Mouse (Mus musculus) kidney, embryonic 14.5 days (tissue): ENCODE measurements around the gene Slc11a2. TPM values are rescaled to one million over a fixed set of nuclear protein-coding genes. Genes with fewer than 3 reads are reported as not detected.
A peak's percentile ranks its signal among the peaks of the same experiment; 100 is the strongest.

Experiments
- ATAC-seq: fragments of 200-750 bp; cut with Nextera tagmentation; 2 replicates; pipeline ENCODE4 v1.8.0; 2017; ENCODE audit warnings: moderate number of reproducible peaks, mild to moderate bottlenecking, moderate TSS enrichment, moderate library complexity; ENCODE audit not compliant: low FRiP score, low TSS enrichment
- H3K27ac ChIP-seq: fragments of 300-500 bp; sonication (generic); 2 replicates; pipeline ENCODE4 v1.5.1; 2014; ENCODE audit warnings: low read depth, mild to moderate bottlenecking, low read length, moderate library complexity, mixed read lengths
- H3K27me3 ChIP-seq: fragments of 300-500 bp; sonication (generic); 2 replicates; pipeline ENCODE4 v1.6.1; 2014; ENCODE audit warnings: mild to moderate bottlenecking, low read length; ENCODE audit not compliant: control insufficient read depth, insufficient read depth
- H3K36me3 ChIP-seq: fragments of 300-500 bp; sonication (generic); 2 replicates; pipeline ENCODE4 v1.6.1; 2014; ENCODE audit warnings: low read length, mixed read lengths; ENCODE audit not compliant: control insufficient read depth, insufficient read depth
- H3K4me1 ChIP-seq: fragments of 300-500 bp; sonication (generic); 2 replicates; pipeline ENCODE4 v1.6.1; 2014; ENCODE audit warnings: low read length, mixed read lengths; ENCODE audit not compliant: control insufficient read depth, insufficient read depth
- H3K4me2 ChIP-seq: fragments of 300-500 bp; sonication (generic); replicated peaks from 2 replicates; pipeline ENCODE4 v1.6.1; 2014; ENCODE audit warnings: low read depth, mild to moderate bottlenecking, low read length
- H3K4me3 ChIP-seq: fragments of 300-500 bp; sonication (generic); 2 replicates; pipeline ENCODE4 v1.5.1; 2014; ENCODE audit warnings: mild to moderate bottlenecking, low read length
- H3K9ac ChIP-seq: fragments of 300-500 bp; sonication (generic); 2 replicates; pipeline ENCODE4 v1.6.1; 2014; ENCODE audit warnings: low read depth, mild to moderate bottlenecking, low read length, moderate library complexity
- H3K9me3 ChIP-seq: fragments of 300-500 bp; sonication (generic); 2 replicates; pipeline ENCODE4 v1.6.1; 2016; ENCODE audit warnings: low read length; ENCODE audit not compliant: control insufficient read depth
- WGBS: fragments of 180-500 bp; shearing (Covaris S2); extraction: QIAGEN DNeasy Blood & Tissue Kit; methylation state at CpG from one replicate; pipeline ENCODE4 v1.1.7; 2014; 5-methylcytosine and 5-hydroxymethylcytosine counted together
- polyA plus RNA-seq: library from polyadenylated mRNA; unstranded; fragments of >200 nt; fragmentation: Nextera tagmentation; extraction: Ambion mirVana; gene quantifications from 2 replicates; pipeline ENCODE4 v1.2.1, GENCODE M21; 2014

The Slc11a2 gene
- polyA plus RNA-seq = 16.4 and 22.6 TPM in 2 replicates

DNA sequence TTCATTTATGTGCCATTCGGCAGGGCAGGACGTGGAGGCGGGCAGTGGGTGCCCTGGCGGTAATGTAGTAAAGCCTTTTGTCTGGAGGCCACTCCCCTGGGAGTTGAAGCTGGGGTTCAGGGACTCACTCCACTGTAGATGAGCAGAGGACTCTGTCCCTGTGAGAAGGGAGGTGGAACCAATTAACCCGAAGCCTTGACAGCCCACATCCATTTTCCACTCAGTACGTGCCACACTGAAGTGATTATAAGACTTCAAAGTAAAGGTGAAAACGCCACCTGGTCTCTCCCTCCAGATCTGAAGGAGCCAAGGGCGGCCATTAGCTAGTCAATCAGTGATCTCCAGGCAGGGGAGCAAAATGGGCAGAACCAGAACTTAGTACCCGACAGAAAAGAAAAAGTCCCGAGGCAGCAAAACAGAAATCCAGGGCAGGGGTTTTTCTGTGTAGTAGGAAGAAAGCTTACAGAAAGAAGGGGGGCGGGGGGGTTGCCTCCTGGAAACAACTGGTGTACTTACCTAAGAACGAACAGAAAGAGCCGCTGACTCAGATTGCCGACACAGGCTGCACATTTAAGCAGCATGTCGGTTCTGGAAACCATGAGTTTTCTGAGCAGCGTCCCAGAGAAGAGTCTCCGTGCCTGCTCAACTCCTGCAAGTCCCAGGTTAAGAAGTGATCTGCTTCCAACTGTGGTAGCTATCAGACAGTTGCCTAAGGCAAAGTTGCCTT, at the start of gene Slc11a2:
Gene Slc11a2 (minus strand): TSS at position 677 of the 727 bp plus-strand sequence.
- 17% methylated on average over 17 of the region's 17 CpGs for WGBS
- no peak for ATAC-seq
- peak within 1 kb of the TSS; percentile 56; the same call in 1 of the 2 replicates for H3K9ac ChIP-seq

DNA sequence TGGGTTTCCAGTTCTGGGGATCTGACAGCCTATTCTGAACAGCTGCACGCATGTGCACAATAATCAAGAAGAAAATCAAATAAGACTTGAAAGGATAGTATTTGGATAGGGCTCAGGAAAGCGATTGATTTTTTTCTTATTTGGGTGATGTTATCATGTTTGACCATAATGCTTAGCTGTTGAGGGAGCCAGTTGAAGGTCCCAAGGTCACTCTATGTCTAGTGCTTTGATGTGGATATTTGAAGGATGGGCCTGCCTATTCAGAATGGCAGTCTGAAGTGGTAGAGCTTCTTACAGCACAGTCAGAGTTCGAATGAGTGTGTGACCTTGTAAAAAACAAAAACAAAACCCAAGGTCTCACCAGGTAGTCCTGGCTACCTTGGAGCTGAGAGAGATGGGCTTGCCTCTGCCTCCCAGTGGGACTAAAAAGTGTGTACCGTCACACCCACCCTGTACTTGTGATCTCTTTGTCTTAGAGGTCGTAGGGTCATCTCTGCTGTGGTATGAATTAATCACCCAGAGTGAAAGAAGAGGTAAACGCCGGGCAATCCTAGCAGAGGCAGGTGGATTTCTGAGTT, 49.1 kb upstream of the Slc11a2 start:
- peaks cover 54% of the 10 kb centered on the region for H3K36me3 ChIP-seq
- H3K27me3 ChIP-seq = no peaks in the 10 kb centered on the region
- H3K4me1 ChIP-seq = no peaks in the 10 kb centered on the region; the same call in 1 of the 2 replicates
- WGBS = 83% methylated on average over 7 of the region's 7 CpGs
- no peak for ATAC-seq
- no peak overlapping the region for H3K9ac ChIP-seq
- H3K4me2 ChIP-seq = no peak overlapping the region
- no peaks in the 10 kb centered on the region for H3K9me3 ChIP-seq
- no peak overlapping the region for H3K27ac ChIP-seq
- no peak overlapping the region for H3K4me3 ChIP-seq

More for the DNA sequence above, at the start of gene Slc11a2:
- Histone ChIP-seq H3K4me3 (peak within 1 kb of the TSS; percentile 94), H3K4me2 (peak within 1 kb of the TSS; percentile 96), H3K4me1 (peaks cover 32% of the 10 kb centered on the region; the same call in 1 of the 2 replicates), H3K9me3 (no peaks in the 10 kb centered on the region), H3K27ac (peak within 1 kb of the TSS; percentile 1; the same call in 1 of the 2 replicates), H3K36me3 (no peaks in the 10 kb centered on the region), H3K27me3 (0 out of 2 replicates have a peak, but pooled peaks cover 6% of the 10 kb centered on the region)

DNA sequence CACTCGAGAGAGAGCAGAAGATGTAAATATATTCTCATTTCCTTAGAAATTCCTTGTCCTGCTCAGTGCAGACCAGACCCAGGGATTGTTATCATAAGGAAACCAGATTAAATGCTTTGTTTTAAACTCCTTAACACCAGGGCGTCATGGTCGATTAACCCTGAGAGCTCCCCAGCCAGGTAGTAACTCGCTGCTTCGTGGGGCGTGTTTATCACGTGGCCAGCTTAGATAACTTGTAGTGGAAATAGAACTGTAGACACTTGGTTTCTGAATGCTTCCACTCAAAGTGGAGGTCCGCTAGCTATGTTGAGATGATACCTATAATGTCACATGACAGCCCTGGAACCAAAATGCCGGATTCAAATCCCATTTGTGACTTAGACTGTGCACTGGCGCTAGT, 45.2 kb upstream of the Slc11a2 start:
- Histone ChIP-seq H3K9ac (0 out of 2 replicates have a peak overlapping the region, but pooled peaks have one; percentile 76), H3K9me3 (no peaks in the 10 kb centered on the region), H3K36me3 (peaks cover 18% of the 10 kb centered on the region), H3K27me3 (no peaks in the 10 kb centered on the region), H3K4me3 (peak overlapping the region; percentile 76), H3K4me2 (peak overlapping the region; percentile 80), H3K27ac (no peak overlapping the region), H3K4me1 (peaks cover 12% of the 10 kb centered on the region)
- WGBS = 36% methylated on average over 10 of the region's 10 CpGs
- no peak for ATAC-seq

DNA sequence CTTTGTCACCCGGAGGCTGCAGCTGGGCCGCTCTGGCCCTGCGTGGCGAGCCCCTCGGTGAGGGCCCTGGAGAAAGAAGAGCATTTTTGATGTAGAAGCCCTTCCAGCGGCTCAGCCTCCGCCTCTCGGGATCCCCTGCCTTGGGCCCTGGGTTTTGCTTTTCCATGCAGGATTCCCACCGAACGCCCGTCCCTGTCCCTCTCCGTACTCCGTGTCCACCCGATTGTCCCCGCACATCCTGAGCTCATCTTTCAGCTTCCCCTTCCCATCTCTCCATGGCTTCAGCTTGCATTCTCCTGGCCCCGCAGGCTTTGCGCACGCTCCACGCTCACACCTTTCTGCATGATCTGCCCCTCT, 44.3 kb upstream of the Slc11a2 start:
- under 1% methylated on average over 19 of the region's 19 CpGs for whole genome bisulfite sequencing
- Histone ChIP-seq H3K27me3 (no peaks in the 10 kb centered on the region), H3K4me2 (peak overlapping the region; percentile 80), H3K27ac (peak overlapping the region; percentile 56; the same call in 1 of the 2 replicates), H3K4me3 (peak overlapping the region; percentile 76), H3K36me3 (peaks cover 12% of the 10 kb centered on the region), H3K9me3 (no peaks in the 10 kb centered on the region), H3K9ac (peak overlapping the region; percentile 76), H3K4me1 (peaks cover 12% of the 10 kb centered on the region)
- ATAC-seq = no peak

DNA sequence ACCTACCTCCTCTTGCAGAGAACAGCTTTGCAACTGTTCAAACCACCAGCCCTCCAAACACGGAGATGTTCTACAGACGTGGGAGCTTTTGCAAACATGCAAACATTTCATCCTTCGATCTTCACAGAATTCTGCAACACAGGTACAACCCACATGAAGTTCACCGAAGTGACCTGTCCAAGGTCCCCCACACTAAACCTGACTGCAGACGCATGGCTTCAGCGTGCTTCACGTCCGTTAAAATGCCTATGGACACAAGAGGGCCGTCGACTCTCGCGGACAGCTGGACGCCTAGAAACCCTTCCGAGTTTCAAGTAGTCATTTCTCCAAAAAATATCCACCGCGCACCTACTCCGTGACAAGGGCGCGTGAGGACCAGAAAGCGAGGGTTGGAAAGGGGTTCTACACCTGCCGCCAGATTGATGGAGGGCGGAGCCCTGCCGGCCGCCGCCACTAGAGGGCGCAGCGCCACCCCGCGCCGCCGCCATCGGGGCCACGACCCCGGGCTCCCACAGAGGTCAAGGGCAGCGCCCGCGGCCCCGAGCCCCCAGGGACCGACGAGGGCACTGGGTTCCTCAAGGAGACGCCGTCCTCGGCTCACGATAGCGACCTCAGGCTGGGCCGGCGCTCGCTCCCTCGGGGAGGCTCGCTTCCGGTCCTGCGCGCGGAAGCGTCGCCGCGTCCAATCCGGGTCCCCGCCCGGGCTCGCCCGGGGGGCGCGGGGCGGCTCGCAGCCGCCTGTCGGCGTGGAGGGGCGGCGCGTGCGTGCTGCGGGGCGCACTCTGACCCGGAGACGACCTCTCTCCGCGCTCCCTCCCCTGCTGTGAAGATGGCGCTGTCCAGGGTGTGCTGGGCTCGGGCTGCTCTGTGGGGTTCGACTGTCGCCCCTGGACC, 43.7 kb upstream of the Slc11a2 start, which contains the start of gene Letmd1:
Gene Letmd1 (plus strand): TSS at position 729 of the 894 bp plus-strand sequence.
- Histone ChIP-seq H3K4me3 (peak within 1 kb of the TSS; percentile 76), H3K9me3 (no peaks in the 10 kb centered on the region), H3K4me2 (peak within 1 kb of the TSS; percentile 80), H3K27me3 (no peaks in the 10 kb centered on the region), H3K9ac (peak within 1 kb of the TSS; percentile 76), H3K36me3 (peaks cover 7% of the 10 kb centered on the region), H3K4me1 (peaks cover 12% of the 10 kb centered on the region), H3K27ac (peak within 1 kb of the TSS; percentile 56; the same call in 1 of the 2 replicates)
- ATAC-seq = peak; percentile 94
- WGBS = 2% methylated on average over 79 of the region's 84 CpGs

DNA sequence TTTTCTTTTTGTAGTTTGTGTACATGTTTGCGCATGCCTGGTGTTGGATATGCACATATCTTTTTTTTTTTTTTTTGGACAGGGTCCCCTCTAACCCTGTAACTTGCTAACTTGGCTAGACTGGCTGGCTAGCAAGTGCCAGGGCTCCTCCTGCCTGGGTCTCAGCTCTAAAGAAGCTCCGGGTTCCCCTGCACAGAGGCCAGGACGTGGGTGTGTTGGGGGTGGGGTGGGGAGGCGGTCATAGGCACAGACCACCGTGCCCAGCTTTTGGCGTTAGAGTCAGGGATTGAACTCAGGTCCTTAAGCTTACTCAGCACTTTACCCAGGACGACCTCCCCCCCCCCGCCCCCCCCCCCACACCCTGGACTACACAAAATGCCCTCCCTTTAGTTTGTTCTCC, 42.9 kb upstream of the Slc11a2 start:
- peak overlapping the region; percentile 76; the same call in 1 of the 2 replicates for H3K4me3 ChIP-seq

DNA sequence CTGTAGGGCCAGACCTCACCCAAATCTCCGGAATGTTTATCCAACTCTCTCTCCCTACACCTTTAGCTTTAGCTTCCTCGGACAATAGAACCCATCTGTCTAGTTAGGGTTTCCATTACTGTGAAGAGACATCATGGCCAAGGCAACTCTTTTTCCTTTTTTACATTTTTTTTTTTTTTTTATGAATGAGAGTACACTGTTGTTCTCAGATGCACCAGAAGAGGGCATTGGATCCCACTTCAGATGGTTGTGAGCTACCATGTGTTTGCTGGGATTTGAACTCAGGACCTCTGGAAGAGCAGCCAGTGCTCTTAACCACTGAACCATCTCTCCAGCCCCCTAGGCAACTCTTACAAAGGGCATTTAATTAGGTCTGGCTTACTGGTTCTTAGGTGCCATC, 40.6 kb upstream of the Slc11a2 start:
- Histone ChIP-seq H3K27me3 (no peaks in the 10 kb centered on the region), H3K4me3 (no peak overlapping the region), H3K4me2 (no peak overlapping the region), H3K9me3 (no peaks in the 10 kb centered on the region), H3K4me1 (peaks cover 17% of the 10 kb centered on the region), H3K36me3 (no peaks in the 10 kb centered on the region), H3K9ac (no peak overlapping the region), H3K27ac (no peak overlapping the region)
- WGBS = 75% methylated on average over 2 of the region's 2 CpGs
- no peak for ATAC-seq

More for the DNA sequence above, 42.9 kb upstream of the Slc11a2 start:
- H3K36me3 ChIP-seq = 0 out of 2 replicates have a peak, but pooled peaks cover 4% of the 10 kb centered on the region
- peaks cover 12% of the 10 kb centered on the region for H3K4me1 ChIP-seq
- WGBS = 43% methylated on average over 7 of the region's 8 CpGs
- peak overlapping the region; percentile 80; the same call in 1 of the 2 replicates for H3K4me2 ChIP-seq
- ATAC-seq = no peak
- no peak overlapping the region for H3K27ac ChIP-seq
- no peaks in the 10 kb centered on the region for H3K27me3 ChIP-seq
- no peak overlapping the region for H3K9ac ChIP-seq
- H3K9me3 ChIP-seq = no peaks in the 10 kb centered on the region

DNA sequence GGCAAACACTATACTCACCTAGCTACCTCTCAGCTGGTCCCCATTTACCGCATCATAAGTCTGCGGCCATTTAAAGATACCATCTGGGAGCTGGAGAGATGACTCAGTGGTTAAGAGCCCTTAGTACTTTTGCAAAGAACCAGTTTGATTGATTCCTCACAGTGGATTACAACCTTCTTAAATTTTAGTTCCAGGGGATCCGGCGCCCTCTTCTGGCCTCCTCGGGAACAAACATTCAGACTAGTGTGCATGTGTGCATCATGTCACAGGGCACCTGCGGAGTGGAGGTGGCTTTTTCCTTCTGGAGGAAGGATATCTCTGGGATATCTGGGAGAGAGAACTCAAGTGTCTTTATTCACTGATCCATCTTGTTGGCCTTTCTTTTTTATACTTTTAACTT, 38.8 kb upstream of the Slc11a2 start:
- H3K4me1 ChIP-seq = peaks cover 17% of the 10 kb centered on the region
- H3K36me3 ChIP-seq = no peaks in the 10 kb centered on the region
- no peak overlapping the region for H3K9ac ChIP-seq
- no peak overlapping the region for H3K27ac ChIP-seq
- 30% methylated on average over 6 of the region's 6 CpGs for WGBS
- H3K27me3 ChIP-seq = no peaks in the 10 kb centered on the region
- H3K9me3 ChIP-seq = no peaks in the 10 kb centered on the region
- ATAC-seq = no peak
- H3K4me3 ChIP-seq = no peak overlapping the region
- H3K4me2 ChIP-seq = no peak overlapping the region
